Mouse (Mus musculus) limb, embryonic 15.5 days (tissue): ENCODE measurements around the gene Man2a1. TPM values are rescaled to one million over a fixed set of nuclear protein-coding genes. Genes with fewer than 3 reads are reported as not detected.
A peak's percentile ranks its signal among the peaks of the same experiment; 100 is the strongest.

Experiments
- ATAC-seq: fragments of 200-750 bp; cut with Nextera tagmentation; 2 replicates; pipeline ENCODE4 v1.8.0; 2017; ENCODE audit warnings: low read depth, moderate TSS enrichment; ENCODE audit not compliant: insufficient number of reproducible peaks, low FRiP score, low TSS enrichment
- H3K27ac ChIP-seq: fragments of 300-500 bp; sonication (generic); 2 replicates; pipeline ENCODE4 v1.5.1; 2015; ENCODE audit warnings: moderate library complexity, mild to moderate bottlenecking, inconsistent platforms
- H3K27me3 ChIP-seq: fragments of 300-500 bp; sonication (generic); 2 replicates; pipeline ENCODE4 v1.6.1; 2015; ENCODE audit warnings: inconsistent platforms
- H3K36me3 ChIP-seq: fragments of 300-500 bp; sonication (generic); 2 replicates; pipeline ENCODE4 v1.6.1; 2015; ENCODE audit warnings: inconsistent platforms
- H3K4me1 ChIP-seq: fragments of 300-500 bp; sonication (generic); 2 replicates; pipeline ENCODE4 v1.6.1; 2015; ENCODE audit warnings: inconsistent platforms
- H3K4me2 ChIP-seq: fragments of 300-500 bp; sonication (generic); 2 replicates; pipeline ENCODE4 v1.6.1; 2015; ENCODE audit warnings: mild to moderate bottlenecking, inconsistent platforms
- H3K4me3 ChIP-seq: fragments of 300-500 bp; sonication (generic); 2 replicates; pipeline ENCODE4 v1.5.1; 2015; ENCODE audit warnings: mild to moderate bottlenecking, inconsistent platforms
- H3K9ac ChIP-seq: fragments of 300-500 bp; sonication (generic); 2 replicates; pipeline ENCODE4 v1.6.1; 2015; ENCODE audit warnings: inconsistent platforms
- H3K9me3 ChIP-seq: fragments of 300-500 bp; sonication (generic); 2 replicates; pipeline ENCODE4 v1.6.1; 2016; ENCODE audit warnings: inconsistent platforms
- WGBS: fragments of 180-500 bp; shearing (Covaris S2); methylation state at CpG from one replicate; pipeline ENCODE4 v1.1.7; 2015; 5-methylcytosine and 5-hydroxymethylcytosine counted together
- polyA plus RNA-seq: library from polyadenylated mRNA; unstranded; fragments of >200 nt; fragmentation: Nextera tagmentation; extraction: Ambion mirVana; gene quantifications from 2 replicates; pipeline ENCODE4 v1.2.1, GENCODE M21; 2015

Gene Man2a1
- polyA plus RNA-seq, 1 experiment from 2014 or later, result 15.6 TPM

- H3K27me3 ChIP-seq, result no peaks in the 10 kb centered on the region
- H3K9me3 ChIP-seq, result no peaks in the 10 kb centered on the region
- no peak overlapping the region for H3K4me3 ChIP-seq
- no peak for ATAC-seq
- peaks cover 13% of the 10 kb centered on the region; the same call in 1 of the 2 replicates for H3K36me3 ChIP-seq
- H3K4me1 ChIP-seq, result 0 out of 2 replicates have a peak, but pooled peaks cover 5% of the 10 kb centered on the region
- WGBS, result 64% methylated on average over 2 of the region's 2 CpGs
- H3K4me2 ChIP-seq, result no peak overlapping the region
- no peak overlapping the region for H3K27ac ChIP-seq
- no peak overlapping the region for H3K9ac ChIP-seq
Measured at GRCm38 (mm10) chr17:64681927-64682326, 81.4 kb downstream of the Man2a1 start.

- no peak overlapping the region for H3K27ac ChIP-seq
- H3K4me3 ChIP-seq, result no peak overlapping the region
- H3K4me2 ChIP-seq, result no peak overlapping the region
- H3K9me3 ChIP-seq, result no peaks in the 10 kb centered on the region
- peaks cover 17% of the 10 kb centered on the region; the same call in 1 of the 2 replicates for H3K36me3 ChIP-seq
- H3K27me3 ChIP-seq, result no peaks in the 10 kb centered on the region
- H3K9ac ChIP-seq, result no peak overlapping the region
- WGBS, result 96% methylated on average over 4 of the region's 4 CpGs
- 0 out of 2 replicates have a peak, but pooled peaks cover 5% of the 10 kb centered on the region for H3K4me1 ChIP-seq
- ATAC-seq, result no peak
Measured at GRCm38 (mm10) chr17:64684088-64684487, 83.6 kb downstream of the Man2a1 start.

- H3K4me2 ChIP-seq, result no peak overlapping the region
- H3K4me1 ChIP-seq, result 0 out of 2 replicates have a peak, but pooled peaks cover 5% of the 10 kb centered on the region
- H3K9ac ChIP-seq, result no peak overlapping the region
- H3K4me3 ChIP-seq, result no peak overlapping the region
- 66% methylated on average over 6 of the region's 6 CpGs for WGBS
- H3K36me3 ChIP-seq, result peaks cover 30% of the 10 kb centered on the region
- H3K27me3 ChIP-seq, result no peaks in the 10 kb centered on the region
- peaks cover 7% of the 10 kb centered on the region; the same call in 1 of the 2 replicates for H3K9me3 ChIP-seq
- no peak overlapping the region for H3K27ac ChIP-seq
- 0 out of 2 replicates have a peak, but pooled peaks have one; percentile 48 for ATAC-seq
Measured at GRCm38 (mm10) chr17:64685216-64685903, 84.8 kb downstream of the Man2a1 start.

DNA sequence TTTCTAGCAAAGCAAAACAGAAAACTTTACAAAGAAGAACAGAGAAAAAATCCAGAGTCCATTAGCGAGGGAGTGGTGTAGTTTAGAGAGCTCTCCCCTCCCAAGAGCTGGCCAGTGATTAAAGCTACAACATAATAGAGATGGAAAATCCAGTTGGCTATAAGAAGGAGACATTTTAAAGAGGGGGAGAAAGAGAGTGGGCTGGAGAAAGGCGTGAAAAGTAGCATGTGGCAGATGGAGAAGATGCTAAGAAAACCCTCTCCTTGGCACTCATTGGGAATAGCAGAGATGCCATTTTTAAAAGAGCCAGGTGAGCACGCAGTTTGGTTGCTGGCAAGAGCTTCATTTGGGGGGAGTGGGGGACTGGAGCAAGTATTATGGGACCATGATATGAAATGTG is 89.1 kb downstream of the Man2a1 start:
- no peaks in the 10 kb centered on the region for H3K27me3 ChIP-seq
- no peak overlapping the region for H3K4me2 ChIP-seq
- H3K36me3 ChIP-seq, result peaks cover 29% of the 10 kb centered on the region
- H3K9me3 ChIP-seq, result peaks cover 7% of the 10 kb centered on the region; the same call in 1 of the 2 replicates
- H3K4me3 ChIP-seq, result no peak overlapping the region
- no peak overlapping the region for H3K9ac ChIP-seq
- H3K27ac ChIP-seq, result no peak overlapping the region
- 95% methylated on average over 3 of the region's 3 CpGs for WGBS
- no peak for ATAC-seq
- 0 out of 2 replicates have a peak, but pooled peaks cover 5% of the 10 kb centered on the region for H3K4me1 ChIP-seq

DNA sequence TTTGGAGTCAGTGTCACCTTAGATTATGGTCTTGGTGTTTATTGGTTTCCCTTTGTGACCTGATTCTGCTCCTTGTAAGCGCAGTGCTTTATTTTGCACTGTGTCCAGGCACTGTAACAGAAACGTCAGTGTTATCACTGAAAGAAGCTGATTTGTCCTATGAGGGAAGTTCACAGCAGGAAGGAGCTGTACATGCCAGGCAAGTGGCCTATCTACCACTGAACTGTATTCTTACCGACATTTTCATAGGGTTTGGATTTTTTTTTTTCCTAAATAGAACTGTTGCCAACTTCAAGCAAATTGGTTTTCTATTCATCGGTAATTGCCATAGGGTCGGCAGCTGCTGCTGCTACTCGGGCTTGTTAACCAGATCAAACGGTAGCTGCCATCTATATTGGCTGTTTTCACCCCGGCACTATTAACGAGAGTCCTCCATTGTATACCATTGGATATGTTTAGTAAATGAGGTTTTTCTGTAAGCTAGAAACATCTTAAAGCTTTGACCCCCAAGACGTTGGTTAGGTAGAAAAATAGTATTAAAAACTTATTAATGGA is 96.8 kb downstream of the Man2a1 start:
- H3K27ac ChIP-seq, result no peak overlapping the region
- no peak for ATAC-seq
- WGBS, result 46% methylated on average over 10 of the region's 10 CpGs

DNA sequence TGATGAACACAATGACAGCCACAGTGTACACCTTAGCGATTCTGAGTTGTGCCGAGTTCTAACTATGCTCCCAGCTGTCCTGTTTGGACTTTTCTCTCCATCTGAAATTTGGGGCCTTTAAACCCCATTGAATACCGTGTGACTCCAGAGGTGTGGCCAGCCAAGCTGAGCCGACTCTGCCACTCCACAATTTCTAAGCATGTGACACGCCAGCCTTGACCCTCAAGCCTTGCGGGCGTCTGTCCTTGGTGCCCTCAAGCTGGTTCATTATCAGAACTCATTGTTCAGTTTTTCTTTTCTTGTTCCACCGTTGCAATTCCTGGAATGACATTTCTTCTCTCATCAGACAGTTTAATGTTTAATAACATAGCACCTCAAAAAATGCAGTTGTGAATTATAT is 98.0 kb downstream of the Man2a1 start:
- Histone ChIP-seq H3K36me3 (peaks cover 6% of the 10 kb centered on the region; the same call in 1 of the 2 replicates), H3K4me2 (no peak overlapping the region), H3K9ac (no peak overlapping the region), H3K27ac (no peak overlapping the region), H3K4me1 (no peaks in the 10 kb centered on the region), H3K9me3 (no peaks in the 10 kb centered on the region), H3K27me3 (no peaks in the 10 kb centered on the region), H3K4me3 (no peak overlapping the region)
- ATAC-seq, result no peak
- WGBS, result 82% methylated on average over 8 of the region's 8 CpGs

More for the DNA sequence above, 96.8 kb downstream of the Man2a1 start:
- peaks cover 6% of the 10 kb centered on the region; the same call in 1 of the 2 replicates for H3K36me3 ChIP-seq
- no peak overlapping the region for H3K4me2 ChIP-seq
- no peak overlapping the region for H3K9ac ChIP-seq
- H3K4me1 ChIP-seq, result no peaks in the 10 kb centered on the region
- no peaks in the 10 kb centered on the region for H3K27me3 ChIP-seq
- no peaks in the 10 kb centered on the region for H3K9me3 ChIP-seq
- no peak overlapping the region for H3K4me3 ChIP-seq

DNA sequence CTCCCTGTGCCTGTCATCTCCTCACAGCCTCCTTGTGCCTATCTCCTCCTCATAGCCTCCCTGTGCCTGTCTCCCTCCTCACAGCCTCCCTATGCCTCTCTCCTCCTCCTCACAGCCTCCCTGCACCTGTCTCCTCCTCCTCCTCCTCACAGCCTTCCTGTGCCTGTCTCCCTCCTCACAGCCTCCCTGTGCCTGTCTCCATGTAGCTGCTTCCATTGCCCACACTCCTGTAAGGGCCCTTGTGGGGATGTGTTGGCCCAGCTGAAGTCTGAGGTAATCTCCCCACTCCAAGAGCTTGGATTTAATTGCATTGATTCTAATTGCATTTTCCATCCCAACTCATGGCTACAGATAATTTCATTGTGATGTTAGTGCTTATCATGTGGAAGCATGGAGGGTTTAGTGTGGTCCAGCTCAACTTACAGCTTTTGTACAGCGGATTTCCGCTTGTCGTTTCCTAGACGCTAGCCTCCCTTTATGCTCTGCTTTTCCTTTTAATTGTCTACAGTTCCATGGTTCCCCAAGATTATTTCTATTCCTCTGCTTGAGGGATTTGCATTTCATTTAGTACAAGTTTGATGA is 103.2 kb downstream of the Man2a1 start:
- Histone ChIP-seq H3K4me1 (no peaks in the 10 kb centered on the region), H3K27ac (no peak overlapping the region), H3K9me3 (no peaks in the 10 kb centered on the region), H3K4me3 (no peak overlapping the region), H3K27me3 (no peaks in the 10 kb centered on the region), H3K9ac (no peak overlapping the region), H3K4me2 (no peak overlapping the region), H3K36me3 (0 out of 2 replicates have a peak, but pooled peaks cover 4% of the 10 kb centered on the region)
- 87% methylated on average over 4 of the region's 4 CpGs for WGBS
- no peak for ATAC-seq

DNA sequence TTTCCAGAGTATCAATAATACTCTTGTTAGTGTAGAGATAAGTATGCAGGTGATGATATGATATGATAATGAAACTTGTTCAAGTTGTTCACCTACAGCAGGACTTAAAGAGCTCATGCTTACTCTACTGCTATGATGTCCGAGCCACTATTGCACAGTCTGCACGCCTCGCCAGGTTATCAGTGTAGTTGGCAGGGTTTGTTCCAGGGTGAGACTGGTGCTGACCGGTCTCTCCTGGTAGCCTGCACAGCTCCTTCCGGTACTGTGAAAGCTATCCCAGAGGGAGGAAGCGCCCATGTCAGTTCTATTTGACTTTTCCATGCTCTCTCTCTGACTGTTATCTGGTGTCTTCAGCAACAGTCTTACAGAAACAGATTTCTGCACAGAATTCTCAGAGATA is 107.0 kb downstream of the Man2a1 start:
- H3K27me3 ChIP-seq, result no peaks in the 10 kb centered on the region
- no peak overlapping the region for H3K4me2 ChIP-seq
- peaks cover 10% of the 10 kb centered on the region; the same call in 1 of the 2 replicates for H3K36me3 ChIP-seq
- H3K9me3 ChIP-seq, result no peaks in the 10 kb centered on the region
- H3K27ac ChIP-seq, result no peak overlapping the region
- H3K4me3 ChIP-seq, result no peak overlapping the region
- H3K4me1 ChIP-seq, result no peaks in the 10 kb centered on the region
- ATAC-seq, result no peak
- WGBS, result 94% methylated on average over 6 of the region's 6 CpGs
- no peak overlapping the region for H3K9ac ChIP-seq

- Histone ChIP-seq H3K9ac (no peak overlapping the region), H3K27ac (peak overlapping the region; percentile 12; the same call in 1 of the 2 replicates), H3K4me2 (no peak overlapping the region), H3K4me1 (peaks cover 12% of the 10 kb centered on the region), H3K9me3 (no peaks in the 10 kb centered on the region), H3K27me3 (no peaks in the 10 kb centered on the region), H3K4me3 (no peak overlapping the region), H3K36me3 (peaks cover 33% of the 10 kb centered on the region)
- WGBS, result 64% methylated on average over 4 of the region's 4 CpGs
- no peak for ATAC-seq
Measured at GRCm38 (mm10) chr17:64716318-64716717, 115.8 kb downstream of the Man2a1 start.

GRCm38 (mm10) chr17:64719760-64720159 is 119.2 kb downstream of the Man2a1 start:
- Histone ChIP-seq H3K9ac (no peak overlapping the region), H3K27ac (no peak overlapping the region), H3K4me2 (no peak overlapping the region), H3K4me3 (no peak overlapping the region), H3K27me3 (no peaks in the 10 kb centered on the region), H3K36me3 (peaks cover 20% of the 10 kb centered on the region), H3K9me3 (no peaks in the 10 kb centered on the region), H3K4me1 (peaks cover 12% of the 10 kb centered on the region)
- ATAC-seq, result no peak
- WGBS, result 41% methylated on average over 5 of the region's 5 CpGs

DNA sequence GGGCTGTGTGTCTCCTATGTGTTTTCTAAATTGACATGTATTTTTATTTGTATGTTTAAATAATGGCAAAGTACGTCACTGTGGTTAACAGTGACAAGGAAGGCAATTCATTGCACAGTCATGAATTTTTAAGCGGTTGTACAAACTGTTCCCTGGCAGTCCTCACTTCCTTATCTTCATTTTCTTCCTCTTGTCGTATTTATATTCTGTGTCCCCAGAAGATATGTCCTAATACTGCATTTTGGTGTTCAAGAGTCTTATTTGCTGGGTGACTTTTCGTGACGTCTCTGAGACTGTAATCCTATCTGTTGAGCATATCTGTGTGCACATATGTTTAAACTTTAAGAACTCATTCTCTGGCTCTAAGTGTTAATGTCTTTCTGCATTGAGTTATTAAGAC is 120.6 kb downstream of the Man2a1 start:
- Histone ChIP-seq H3K27me3 (no peaks in the 10 kb centered on the region), H3K4me1 (peaks cover 11% of the 10 kb centered on the region), H3K27ac (no peak overlapping the region), H3K4me2 (no peak overlapping the region), H3K9ac (no peak overlapping the region), H3K36me3 (peaks cover 20% of the 10 kb centered on the region), H3K9me3 (no peaks in the 10 kb centered on the region), H3K4me3 (no peak overlapping the region)
- ATAC-seq, result no peak
- WGBS, result 69% methylated on average over 5 of the region's 5 CpGs

- Histone ChIP-seq H3K27me3 (no peaks in the 10 kb centered on the region), H3K36me3 (peaks cover 24% of the 10 kb centered on the region), H3K9me3 (no peaks in the 10 kb centered on the region), H3K4me3 (no peak overlapping the region), H3K4me1 (peaks cover 7% of the 10 kb centered on the region; the same call in 1 of the 2 replicates), H3K4me2 (no peak overlapping the region), H3K9ac (no peak overlapping the region), H3K27ac (no peak overlapping the region)
- WGBS, result 80% methylated on average over 1 of the region's 1 CpGs
- no peak for ATAC-seq
Measured at GRCm38 (mm10) chr17:64723162-64723561, 122.6 kb downstream of the Man2a1 start.
